Mouse (Mus musculus): ENCODE data around the gene Cds1.
"Not testable (repeated sequence)": the region's sequence is repeated elsewhere in the genome, so short reads cannot be mapped to it uniquely, and the experiment has no call there.

DNA sequence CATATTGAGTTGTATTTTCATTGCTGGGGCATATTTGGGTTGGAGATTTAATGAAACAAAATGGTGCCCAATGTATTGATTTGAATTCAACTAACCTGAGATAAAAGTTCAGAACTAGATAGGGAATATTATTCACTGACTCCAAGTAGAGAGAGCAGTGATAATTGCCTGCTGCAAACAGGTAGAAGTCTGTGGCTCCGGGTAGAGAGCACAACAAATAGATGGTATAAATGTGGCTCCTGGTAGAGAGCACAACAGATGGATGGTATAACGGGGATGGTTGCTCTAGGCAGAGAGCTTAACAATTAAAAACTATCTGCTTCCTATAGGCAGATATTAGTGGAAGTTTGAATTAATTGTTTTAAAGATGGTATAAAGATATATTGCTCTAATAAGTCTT lies 72.7 kb downstream of the Cds1 start:
- not testable (repeated sequence) for TF ChIP-seq CTCF (IDR thresholded peaks at IDR 0.05; ENCODE audit: low read depth, low read length); EP300 (IDR thresholded peaks at IDR 0.05; ENCODE audit: insufficient read depth, low read depth, low read length); POLR2A (IDR thresholded peaks at IDR 0.05; ENCODE audit: insufficient read depth, low read length)

Data from ES-Bruce4 (cell line).